Mouse (Mus musculus) CH12.LX (cell line): ENCODE data around the gene Farp1. TPM values are rescaled to one million over a fixed set of nuclear protein-coding genes. Genes with fewer than 3 reads are reported as not detected.

Source experiments
- DNase-seq: peaks from one replicate; pipeline ENCODE4 v3.0.0-alpha.2; 2013; ENCODE audit errors: extremely low read depth
- H3K27ac ChIP-seq: 2 replicates; pipeline ENCODE4 v1.5.1; 2012; ENCODE audit warnings: low read depth, mild to moderate bottlenecking, control low read depth, moderate library complexity; ENCODE audit not compliant: insufficient read depth
- H3K27me3 ChIP-seq: replicated peaks from 2 replicates; pipeline ENCODE3; 2012; ENCODE audit warnings: inconsistent platforms
- H3K36me3 ChIP-seq, 2 experiments: replicated peaks in 1 of 2; 2 replicates each; pipeline versions ENCODE3 to v1.6.1; 2012; ENCODE audit warnings: inconsistent platforms in 1 of 2, low read length in 1 of 2, mild to moderate bottlenecking in 1 of 2, mixed read lengths in 1 of 2, moderate library complexity in 1 of 2; ENCODE audit not compliant: control insufficient read depth in 1 of 2, insufficient read depth in 1 of 2
- H3K4me1 ChIP-seq, 2 experiments: 2 replicates each; pipeline ENCODE4 v1.6.1; 2012; ENCODE audit warnings: inconsistent platforms in 1 of 2, moderate library complexity in 1 of 2; ENCODE audit not compliant: insufficient read depth in 2 of 2, control insufficient read depth in 1 of 2
- H3K4me2 ChIP-seq: 2 replicates; pipeline ENCODE4 v1.6.1; 2012; ENCODE audit warnings: low read depth, mild to moderate bottlenecking, control low read depth; ENCODE audit not compliant: poor library complexity, insufficient read depth, severe bottlenecking
- H3K4me3 ChIP-seq, 3 experiments: fragments of 150-350 bp in 1 of 3; sonication (generic) in 1 of 3; replicated peaks in 1 of 3; 2 replicates each; pipeline versions ENCODE3 to v1.5.1; 2011 to 2012; ENCODE audit warnings: low read depth in 2 of 3, low read length in 2 of 3, mild to moderate bottlenecking in 2 of 3, moderate library complexity in 2 of 3, control low read depth in 1 of 3, improper control_type of control experiment in 1 of 3, inconsistent platforms in 1 of 3, mixed read lengths in 1 of 3; ENCODE audit not compliant: poor library complexity in 1 of 3
- H3K79me2 ChIP-seq: replicated peaks from 2 replicates; pipeline ENCODE4 v1.6.1; 2012; ENCODE audit warnings: mild to moderate bottlenecking, moderate library complexity; ENCODE audit not compliant: control insufficient read depth, poor library complexity, insufficient read depth, severe bottlenecking; ENCODE audit errors: extremely low read depth
- H3K9ac ChIP-seq: 2 replicates; pipeline ENCODE4 v1.6.1; 2012; ENCODE audit warnings: low read depth, mild to moderate bottlenecking, control low read depth, moderate library complexity; ENCODE audit not compliant: insufficient read depth
- H3K9me3 ChIP-seq: replicated peaks from 2 replicates; pipeline ENCODE3; 2012; ENCODE audit warnings: low read length, inconsistent platforms, mixed read lengths
- ETS1 ChIP-seq: conservative IDR thresholded peaks from 2 replicates; pipeline ENCODE4 v1.6.1; 2012; ENCODE audit warnings: low read depth, mild to moderate bottlenecking, inconsistent platforms, low read length, improper control_type of control experiment, moderate library complexity
- HCFC1 ChIP-seq: IDR thresholded peaks from 2 replicates; pipeline ENCODE4 v1.6.1; 2012; ENCODE audit warnings: low read depth, mild to moderate bottlenecking, inconsistent platforms, low read length, improper control_type of control experiment
- IRF4 ChIP-seq: IDR thresholded peaks from 2 replicates; pipeline ENCODE4 v1.6.1; 2014; ENCODE audit warnings: low read depth, mild to moderate bottlenecking, inconsistent platforms, low read length, improper control_type of control experiment
- MAZ ChIP-seq: IDR thresholded peaks from 2 replicates; pipeline ENCODE4 v1.6.1; 2012; ENCODE audit warnings: low read depth, mild to moderate bottlenecking, inconsistent platforms, low read length, improper control_type of control experiment, moderate library complexity
- MEF2A ChIP-seq: IDR thresholded peaks from 2 replicates; pipeline ENCODE4 v1.6.1; 2014; ENCODE audit warnings: low read depth, mild to moderate bottlenecking, inconsistent platforms, low read length, improper control_type of control experiment, borderline replicate concordance
- NRF1 ChIP-seq: IDR thresholded peaks from 2 replicates; pipeline ENCODE4 v1.6.1; 2014; ENCODE audit warnings: low read depth, mild to moderate bottlenecking, inconsistent platforms, low read length, improper control_type of control experiment, moderate library complexity
- PAX5 ChIP-seq: IDR thresholded peaks from 2 replicates; pipeline ENCODE4 v1.6.1; 2012; ENCODE audit warnings: low read length, inconsistent platforms, mixed read lengths
- POLR2AphosphoS2 ChIP-seq: IDR thresholded peaks from 2 replicates; pipeline ENCODE4 v1.6.1; 2011; ENCODE audit warnings: low read depth, low read length, improper control_type of control experiment
- RCOR1 ChIP-seq: conservative IDR thresholded peaks from 2 replicates; pipeline ENCODE4 v1.6.1; 2012; ENCODE audit warnings: low read depth, mild to moderate bottlenecking, inconsistent platforms, low read length, improper control_type of control experiment
- TBP ChIP-seq: conservative IDR thresholded peaks from 2 replicates; pipeline ENCODE4 v1.6.1; 2011; ENCODE audit warnings: low read depth, low read length, improper control_type of control experiment
- ZC3H11A ChIP-seq: IDR thresholded peaks from 2 replicates; pipeline ENCODE4 v1.6.1; 2012; ENCODE audit warnings: low read depth, mild to moderate bottlenecking, inconsistent platforms, low read length, improper control_type of control experiment
- ZMIZ1 ChIP-seq: IDR thresholded peaks from 2 replicates; pipeline ENCODE4 v1.6.1; 2012; ENCODE audit warnings: low read depth, mild to moderate bottlenecking, inconsistent platforms, low read length, improper control_type of control experiment
- dilution Hi-C: fragments of 300-500 bp; cut with MboI; formaldehyde crosslinking; loops from 2 replicates; pipeline ENCODE4 v1.14.3; 2020; ENCODE audit warnings: low sequenced_read_pairs; ENCODE audit not compliant: extremely low pct_unique_long_range_greater_than_20kb, extremely low pct_ligation_motif_present
- in situ Hi-C: fragments of 300-500 bp; cut with MboI; formaldehyde crosslinking; loops from 3 replicates; pipeline ENCODE4 v1.14.3; 2019; ENCODE audit warnings: low sequenced_read_pairs, low pct_ligation_motif_present, low pct_unique_long_range_greater_than_20kb, mixed read lengths
- polyA plus RNA-seq: library from polyadenylated mRNA; unstranded; fragments of >175 nt; gene quantifications from 2 replicates; pipeline ENCODE4 v1.2.1, GENCODE M21; 2012; ENCODE audit warnings: low read depth; ENCODE audit not compliant: insufficient read length
- total RNA-seq, 2 experiments: library from RNA; depleted of rRNA; stranded (reverse); fragments of 300-350 nt in 1 of 2; fragments of >200 nt in 1 of 2; gene quantifications; 2 replicates each; pipeline ENCODE4 v1.2.3; 2012 to 2014

Farp1 gene
- total and polyA plus RNA-seq, 3 experiments, result 2.4 to 10.3 (median 2.5) TPM

GRCm38 (mm10) chr14:121291881-121292280 is 256.9 kb downstream of the Farp1 start:
- no peak overlapping the region for H3K9ac ChIP-seq
- H3K27me3 ChIP-seq, result no peaks in the 10 kb centered on the region
- peaks cover 62 to 82% of the 10 kb centered on the region in 2 experiments for H3K36me3 ChIP-seq
- H3K4me2 ChIP-seq, result no peak overlapping the region
- H3K79me2 ChIP-seq, result no peaks in the 10 kb centered on the region; the same call in 1 of the 2 replicates
- DNase-seq, result no peak
- no peak overlapping the region for H3K4me3 ChIP-seq
- peaks cover 0 to 60% of the 10 kb centered on the region in 2 experiments for H3K4me1 ChIP-seq
- dilution Hi-C loops, result no loop called here
- no peak overlapping the region for H3K27ac ChIP-seq
- in situ Hi-C loops, result no loop called here
- no peaks in the 10 kb centered on the region for H3K9me3 ChIP-seq
- no peak for TF ChIP-seq IRF4
- TF ChIP-seq ZMIZ1, result no peak

DNA sequence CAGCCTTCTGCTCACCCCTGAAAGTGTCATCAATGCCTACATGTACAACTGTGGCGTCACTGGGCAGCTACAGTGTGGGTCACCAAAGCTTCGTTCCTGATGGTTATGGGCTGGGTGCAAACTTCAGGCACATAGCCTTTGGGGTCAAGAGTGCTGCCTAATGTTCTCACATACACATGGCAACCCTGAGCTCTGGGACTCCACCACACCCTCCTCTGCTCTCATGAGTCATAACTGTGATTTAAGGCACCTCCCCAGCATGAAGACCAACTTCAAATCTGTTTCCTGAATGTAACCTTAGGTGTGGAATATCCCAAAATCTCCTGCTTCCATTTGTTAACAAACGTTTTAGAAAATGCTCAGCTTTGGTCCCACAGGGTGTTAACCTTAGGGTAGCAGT is 257.4 kb downstream of the Farp1 start:
- Histone ChIP-seq H3K9me3 (no peaks in the 10 kb centered on the region), H3K36me3 (peaks cover 64 to 83% of the 10 kb centered on the region in 2 experiments), H3K9ac (no peak overlapping the region), H3K79me2 (no peaks in the 10 kb centered on the region), H3K4me2 (no peak overlapping the region), H3K27me3 (no peaks in the 10 kb centered on the region), H3K4me3 (no peak overlapping the region), H3K27ac (no peak overlapping the region), H3K4me1 (peaks cover 0 to 60% of the 10 kb centered on the region in 2 experiments)
- in situ Hi-C loops, result no loop called here
- TF ChIP-seq IRF4, result no peak
- no peak for TF ChIP-seq ZC3H11A
- TF ChIP-seq MAZ, result no peak
- no peak for TF ChIP-seq NRF1
- TF ChIP-seq TBP, result no peak
- no peak for TF ChIP-seq POLR2AphosphoS2
- TF ChIP-seq MEF2A, result no peak
- no peak for TF ChIP-seq ETS1
- no peak for TF ChIP-seq HCFC1
- TF ChIP-seq PAX5, result no peak
- dilution Hi-C loops, result no loop called here
- no peak for DNase-seq

- H3K27me3 ChIP-seq, result no peaks in the 10 kb centered on the region
- H3K9ac ChIP-seq, result no peak overlapping the region
- peaks cover 67 to 90% of the 10 kb centered on the region in 2 experiments for H3K36me3 ChIP-seq
- no peak for DNase-seq
- H3K4me3 ChIP-seq, result no peak overlapping the region
- H3K4me2 ChIP-seq, result no peak overlapping the region
- no peak overlapping the region for H3K27ac ChIP-seq
- no peaks in the 10 kb centered on the region for H3K79me2 ChIP-seq
- in situ Hi-C loops (no loop called here), dilution Hi-C loops (no loop called here)
- TF ChIP-seq RCOR1, result no peak
- peaks cover 0 to 68% of the 10 kb centered on the region in 2 experiments for H3K4me1 ChIP-seq
- H3K9me3 ChIP-seq, result no peaks in the 10 kb centered on the region
These were observed 259.5 kb downstream of the Farp1 start for GRCm38 (mm10) chr14:121294484-121294883.
